Mouse (Mus musculus) stomach, postnatal 0 days (tissue): ENCODE data around the gene Col11a2. TPM values are rescaled to one million over a fixed set of nuclear protein-coding genes. Genes with fewer than 3 reads are reported as not detected.
"Not testable (repeated sequence)": the region's sequence is repeated elsewhere in the genome, so short reads cannot be mapped to it uniquely, and the experiment has no call there.

Experiments
- ATAC-seq: fragments of 200-750 bp; cut with Nextera tagmentation; 2 replicates; pipeline ENCODE4 v1.8.0; 2017; ENCODE audit not compliant: low FRiP score, low TSS enrichment
- DNase-seq: peaks from one replicate; pipeline ENCODE4 v3.0.0-alpha.2; 2016; ENCODE audit warnings: low spot score
- H3K27ac ChIP-seq: fragments of 300-500 bp; sonication (generic); replicated peaks from 2 replicates; pipeline ENCODE4 v1.5.1; 2014; ENCODE audit warnings: mild to moderate bottlenecking, control low read depth
- H3K27me3 ChIP-seq: fragments of 300-500 bp; sonication (generic); 2 replicates; pipeline ENCODE4 v1.6.1; 2014; ENCODE audit warnings: low read length; ENCODE audit not compliant: control insufficient read depth, insufficient read depth
- H3K36me3 ChIP-seq: fragments of 300-500 bp; sonication (generic); 2 replicates; pipeline ENCODE4 v1.6.1; 2014; ENCODE audit warnings: low read length, mixed read lengths; ENCODE audit not compliant: control insufficient read depth, insufficient read depth
- H3K4me1 ChIP-seq: fragments of 300-500 bp; sonication (generic); replicated peaks from 2 replicates; pipeline ENCODE4 v1.6.1; 2014; ENCODE audit warnings: antibody characterized with exemption; ENCODE audit not compliant: control insufficient read depth, insufficient read depth
- H3K4me2 ChIP-seq: fragments of 300-500 bp; sonication (generic); replicated peaks from 2 replicates; pipeline ENCODE4 v1.6.1; 2014; ENCODE audit warnings: low read depth, mild to moderate bottlenecking, control low read depth, moderate library complexity
- H3K4me3 ChIP-seq: fragments of 300-500 bp; sonication (generic); 2 replicates; pipeline ENCODE4 v1.5.1; 2014; ENCODE audit warnings: low read depth, low read length, control low read depth
- H3K9ac ChIP-seq: fragments of 300-500 bp; sonication (generic); 2 replicates; pipeline ENCODE4 v1.6.1; 2014; ENCODE audit warnings: mild to moderate bottlenecking, low read length, control low read depth, mixed read lengths
- H3K9me3 ChIP-seq: fragments of 300-500 bp; sonication (generic); 2 replicates; pipeline ENCODE4 v1.6.1; 2016; ENCODE audit warnings: low read length; ENCODE audit not compliant: control insufficient read depth
- CTCF ChIP-seq: IDR thresholded peaks from 2 replicates; pipeline ENCODE4 v1.5.1; 2016; ENCODE audit warnings: antibody characterized with exemption, low read depth, mild to moderate bottlenecking, moderate library complexity
- EP300 ChIP-seq: optimal IDR thresholded peaks from 2 replicates; pipeline ENCODE3; 2016; ENCODE audit warnings: antibody characterized with exemption
- WGBS: fragments of 180-500 bp; shearing (Covaris S2); extraction: QIAGEN DNeasy Blood & Tissue Kit; methylation state at CpG from one replicate; pipeline ENCODE4 v1.1.7; 2014; 5-methylcytosine and 5-hydroxymethylcytosine counted together
- polyA plus RNA-seq: library from polyadenylated mRNA; unstranded; fragments of >200 nt; fragmentation: Nextera tagmentation; extraction: Ambion mirVana; gene quantifications from 2 replicates; pipeline ENCODE4 v1.2.1, GENCODE M21; 2015

Gene Col11a2
- polyA plus RNA-seq, 1 experiment from 2014 or later = 0.18 TPM

- peak overlapping the region; percentile 100 for H3K4me2 ChIP-seq
- H3K4me1 ChIP-seq = 0 out of 2 replicates have a peak, but pooled peaks cover 2% of the 10 kb centered on the region
- peak overlapping the region; percentile 71 for H3K9ac ChIP-seq
- H3K27me3 ChIP-seq = no peaks in the 10 kb centered on the region
- no peak for TF ChIP-seq CTCF
- no peak for TF ChIP-seq EP300
- WGBS = 2% methylated on average over 81 of the region's 87 CpGs
- peak overlapping the region; percentile 63 for H3K4me3 ChIP-seq
- ATAC-seq (peak; percentile 41), DNase-seq (peak; percentile 62)
- H3K36me3 ChIP-seq = no peaks in the 10 kb centered on the region
- no peaks in the 10 kb centered on the region for H3K9me3 ChIP-seq
- no peak overlapping the region; the same call in 1 of the 2 replicates for H3K27ac ChIP-seq
Observed at GRCm38 (mm10) chr17:33999341-34000149, 39.7 kb upstream of the Col11a2 start.

GRCm38 (mm10) chr17:34000150-34000537 lies 39.1 kb upstream of the Col11a2 start, which contains the start of gene H2-K1:
H2-K1 (minus strand) TSS chr17:34000347.
- H3K4me1 ChIP-seq = 0 out of 2 replicates have a peak, but pooled peaks cover 2% of the 10 kb centered on the region
- TF ChIP-seq EP300 (no peak), CTCF (0 out of 2 replicates have a peak, but pooled peaks have one; percentile 10)
- DNase-seq = peak; percentile 94
- H3K9me3 ChIP-seq = no peaks in the 10 kb centered on the region
- no peaks in the 10 kb centered on the region for H3K36me3 ChIP-seq
- peak within 1 kb of the TSS; percentile 63 for H3K4me3 ChIP-seq
- peak; percentile 97 for ATAC-seq
- H3K9ac ChIP-seq = peak within 1 kb of the TSS; percentile 71
- peak within 1 kb of the TSS; percentile 100 for H3K4me2 ChIP-seq
- H3K27ac ChIP-seq = no peak within 1 kb of the TSS; the same call in 1 of the 2 replicates
- H3K27me3 ChIP-seq = no peaks in the 10 kb centered on the region
- WGBS = under 1% methylated on average over 30 of the region's 30 CpGs

- not testable (repeated sequence) for H3K4me3 ChIP-seq, H3K9ac ChIP-seq
Observed at GRCm38 (mm10) chr17:34000796-34001195, 38.4 kb upstream of the Col11a2 start.

GRCm38 (mm10) chr17:34003426-34003825 lies 35.8 kb upstream of the Col11a2 start:
- ATAC-seq = no peak
- TF ChIP-seq EP300 (no peak), CTCF (peak; percentile 84)
- no peak overlapping the region for H3K9ac ChIP-seq

More at GRCm38 (mm10) chr17:34000796-34001195, 38.4 kb upstream of the Col11a2 start:
- H3K4me2 ChIP-seq, ATAC-seq, H3K27ac ChIP-seq, H3K9me3 ChIP-seq, H3K36me3 ChIP-seq, H3K4me1 ChIP-seq, H3K27me3 ChIP-seq, DNase-seq: not testable (repeated sequence)
- WGBS = 60% methylated on average over 2 of the region's 2 CpGs

GRCm38 (mm10) chr17:34006570-34006969 lies 32.7 kb upstream of the Col11a2 start:
- ATAC-seq = no peak
- TF ChIP-seq EP300 (no peak), CTCF (no peak)
- Histone ChIP-seq H3K27me3 (no peaks in the 10 kb centered on the region), H3K4me2 (no peak overlapping the region), H3K9me3 (no peaks in the 10 kb centered on the region), H3K4me3 (no peak overlapping the region), H3K36me3 (no peaks in the 10 kb centered on the region), H3K9ac (no peak overlapping the region), H3K27ac (no peak overlapping the region), H3K4me1 (no peaks in the 10 kb centered on the region)
- no peak for DNase-seq
- 38% methylated on average over 2 of the region's 2 CpGs for WGBS

More at GRCm38 (mm10) chr17:34003426-34003825, 35.8 kb upstream of the Col11a2 start:
- Histone ChIP-seq H3K36me3 (no peaks in the 10 kb centered on the region), H3K9me3 (no peaks in the 10 kb centered on the region), H3K4me1 (0 out of 2 replicates have a peak, but pooled peaks cover 2% of the 10 kb centered on the region), H3K4me3 (no peak overlapping the region), H3K27me3 (no peaks in the 10 kb centered on the region), H3K4me2 (no peak overlapping the region), H3K27ac (no peak overlapping the region)
- peak; percentile 56 for DNase-seq
- 4% methylated on average over 5 of the region's 5 CpGs for WGBS

- H3K4me3 ChIP-seq = no peak overlapping the region
- no peak overlapping the region for H3K27ac ChIP-seq
- no peaks in the 10 kb centered on the region for H3K36me3 ChIP-seq
- TF ChIP-seq EP300 = no peak
- no peak for TF ChIP-seq CTCF
- 63% methylated on average over 5 of the region's 5 CpGs for WGBS
- H3K9ac ChIP-seq = no peak overlapping the region
- no peak for DNase-seq
- no peak for ATAC-seq
- no peaks in the 10 kb centered on the region for H3K9me3 ChIP-seq
- H3K4me2 ChIP-seq = no peak overlapping the region
- no peaks in the 10 kb centered on the region for H3K4me1 ChIP-seq
- no peaks in the 10 kb centered on the region for H3K27me3 ChIP-seq
Observed at GRCm38 (mm10) chr17:34010156-34010555, 29.1 kb upstream of the Col11a2 start.
